Comparison of ENCODE assay signal across 11 mouse cellular contexts in genomic region chr15:101160591-101160990, GRCm38 (mm10). TPM values are rescaled to one million over a fixed set of nuclear protein-coding genes. Genes with fewer than 3 reads are reported as not detected.
DNase-seq lines count a peak whose midpoint lies in the region; ATAC-seq lines count a peak whose summit lies in the region.
"Had no signal": no experiment of that assay in that cellular context is flagged by ENCODE, and none has a peak within 500 bp of the region (broad histone marks: within the 10 kb centered on the region; RNA-seq: fewer than 3 reads in every experiment).

No protein-coding gene starts in this region.

- H3K9me3 ChIP-seq in kidney, embryonic 15.5 days (replicated peaks): no peaks in the 10 kb centered on the region
- no peaks in the 10 kb centered on the region for H3K9me3 ChIP-seq in forebrain, embryonic 15.5 days
- 0 out of 2 replicates have a peak, but pooled peaks cover 3% of the 10 kb centered on the region for H3K9me3 ChIP-seq in limb, embryonic 11.5 days (ENCODE audit: control insufficient read depth, low read length)
- peaks cover 10% of the 10 kb centered on the region for H3K9me3 ChIP-seq in heart, embryonic 12.5 days (replicated peaks)
- H3K9me3 ChIP-seq: lung, embryonic 15.5 days had no signal

- H3K36me3 ChIP-seq in kidney, embryonic 15.5 days: no peaks in the 10 kb centered on the region
- H3K36me3 ChIP-seq in forebrain, embryonic 15.5 days: no peaks in the 10 kb centered on the region
- H3K36me3 ChIP-seq in limb, embryonic 11.5 days (ENCODE audit: control insufficient read depth, insufficient read depth, low read length): no peaks in the 10 kb centered on the region
- no peaks in the 10 kb centered on the region for H3K36me3 ChIP-seq in heart, embryonic 12.5 days
- H3K36me3 ChIP-seq: lung, embryonic 15.5 days had no signal

- H3K27me3 ChIP-seq in kidney, embryonic 15.5 days: no peaks in the 10 kb centered on the region
- H3K27me3 ChIP-seq in forebrain, embryonic 15.5 days: no peaks in the 10 kb centered on the region
- H3K27me3 ChIP-seq in limb, embryonic 11.5 days (ENCODE audit: control insufficient read depth, insufficient read depth, low read length): no peaks in the 10 kb centered on the region
- H3K27me3 ChIP-seq in heart, embryonic 12.5 days (replicated peaks): 0 out of 2 replicates have a peak, but pooled peaks cover under 1% of the 10 kb centered on the region
- H3K27me3 ChIP-seq: lung, embryonic 15.5 days had no signal

- H3K4me3 ChIP-seq in kidney, embryonic 15.5 days (replicated peaks): no peak overlapping the region
- H3K4me3 ChIP-seq in forebrain, embryonic 15.5 days: no peak overlapping the region
- H3K4me3 ChIP-seq in limb, embryonic 11.5 days (ENCODE audit: low read depth, low read length): no peak overlapping the region
- no peak overlapping the region for H3K4me3 ChIP-seq in heart, embryonic 12.5 days
- H3K4me3 ChIP-seq: lung, embryonic 15.5 days had no signal

- no peak overlapping the region for H3K4me2 ChIP-seq in kidney, embryonic 15.5 days
- H3K4me2 ChIP-seq in forebrain, embryonic 15.5 days (replicated peaks): peak overlapping the region; percentile 1
- peak overlapping the region; percentile 5; the same call in 1 of the 2 replicates for H3K4me2 ChIP-seq in limb, embryonic 11.5 days (ENCODE audit: low read depth, severe bottlenecking)
- no peak overlapping the region for H3K4me2 ChIP-seq in heart, embryonic 12.5 days
- H3K4me2 ChIP-seq: lung, embryonic 15.5 days had no signal

- ATAC-seq in kidney, embryonic 15.5 days (replicated peaks; ENCODE audit: low FRiP score): peak; percentile 27; the same call in 1 of the 2 replicates
- ATAC-seq in forebrain, embryonic 15.5 days (replicated peaks): peak; percentile 77
- ATAC-seq in limb, embryonic 11.5 days (ENCODE audit: insufficient number of reproducible peaks, low FRiP score, low TSS enrichment, low read depth): peak; percentile 57; the same call in 1 of the 2 replicates
- ATAC-seq in heart, embryonic 12.5 days (ENCODE audit: insufficient number of reproducible peaks, low FRiP score): no peak

- H3K9ac ChIP-seq in kidney, embryonic 15.5 days: no peak overlapping the region
- no peak overlapping the region for H3K9ac ChIP-seq in forebrain, embryonic 15.5 days (replicated peaks)
- no peak overlapping the region for H3K9ac ChIP-seq in limb, embryonic 11.5 days (ENCODE audit: low read length)
- H3K9ac ChIP-seq in heart, embryonic 12.5 days: no peak overlapping the region
- H3K9ac ChIP-seq: lung, embryonic 15.5 days had no signal

- WGBS in kidney, embryonic 15.5 days: 13% methylated on average over 7 of the region's 7 CpGs
- 6% methylated on average over 7 of the region's 7 CpGs for WGBS in forebrain, embryonic 15.5 days
- 15% methylated on average over 7 of the region's 7 CpGs for WGBS in limb, embryonic 11.5 days
- 30% methylated on average over 7 of the region's 7 CpGs for WGBS in heart, embryonic 12.5 days

- H3K27ac ChIP-seq in kidney, embryonic 15.5 days: no peak overlapping the region
- H3K27ac ChIP-seq in forebrain, embryonic 15.5 days (replicated peaks): peak overlapping the region; percentile 82
- H3K27ac ChIP-seq in limb, embryonic 11.5 days (replicated peaks; ENCODE audit: low read depth, low read length): peak overlapping the region; percentile 56
- no peak overlapping the region for H3K27ac ChIP-seq in heart, embryonic 12.5 days (ENCODE audit: poor library complexity, severe bottlenecking)
- H3K27ac ChIP-seq: lung, embryonic 15.5 days had no signal

- peaks cover 48% of the 10 kb centered on the region for H3K4me1 ChIP-seq in kidney, embryonic 15.5 days
- H3K4me1 ChIP-seq in forebrain, embryonic 15.5 days: peaks cover 50% of the 10 kb centered on the region
- peaks cover 17% of the 10 kb centered on the region; the same call in 1 of the 2 replicates for H3K4me1 ChIP-seq in limb, embryonic 11.5 days (ENCODE audit: control insufficient read depth, insufficient read depth, low read length)
- H3K4me1 ChIP-seq in heart, embryonic 12.5 days (replicated peaks): peaks cover 36% of the 10 kb centered on the region

- no peak for DNase-seq in kidney, adult 18-20 months
- peak; percentile 78 for DNase-seq in limb, embryonic 11.5 days (ENCODE audit: low spot score)
- DNase-seq in right cerebral cortex, postnatal 10 days (ENCODE audit: low spot score in 2 of 2): peak; percentile 90 to 92
- DNase-seq in B cell, adult 2 months: no peak
- no peak for DNase-seq in adrenal gland, postnatal 10 days
- DNase-seq: spleen, adult 18-20 months had no signal

RNA-seq across cellular contexts. Expression of gene Acvr1b, which starts 13.3 kb away (rescaled TPM):
- polyA plus RNA-seq in kidney, embryonic 15.5 days (2015; fragmentation: Nextera tagmentation; extraction: Ambion mirVana): 6.2 and 6.4 TPM in 2 replicates
- 22.6 and 22.8 TPM in 2 replicates for polyA plus RNA-seq in forebrain, embryonic 15.5 days (2015; fragmentation: Nextera tagmentation; extraction: Ambion mirVana)
- 8.0 and 9.4 TPM in 2 replicates for polyA plus RNA-seq in limb, embryonic 11.5 days (2014; fragmentation: Nextera tagmentation; extraction: Ambion mirVana)
- 6.8 TPM in 2 replicates for polyA plus RNA-seq in heart, embryonic 12.5 days (2016; fragmentation: Nextera tagmentation; extraction: Ambion mirVana)
- 10 to 100 TPM; 10.8 to 13.4 TPM for total RNA-seq in adrenal gland, postnatal 10 days (2021)

RNA-seq across cellular contexts. Expression of gene Acvrl1, which starts 32.3 kb away (rescaled TPM):
- polyA plus RNA-seq in kidney, embryonic 15.5 days (2015; fragmentation: Nextera tagmentation; extraction: Ambion mirVana): 17.2 and 18.4 TPM in 2 replicates
- polyA plus RNA-seq in forebrain, embryonic 15.5 days (2015; fragmentation: Nextera tagmentation; extraction: Ambion mirVana): 6.5 and 6.7 TPM in 2 replicates
- 3.8 and 5.0 TPM in 2 replicates for polyA plus RNA-seq in limb, embryonic 11.5 days (2014; fragmentation: Nextera tagmentation; extraction: Ambion mirVana)
- polyA plus RNA-seq in heart, embryonic 12.5 days (2016; fragmentation: Nextera tagmentation; extraction: Ambion mirVana): 3.1 and 3.6 TPM in 2 replicates
- total RNA-seq in adrenal gland, postnatal 10 days (2021): 10 to 100 TPM; 19.5 to 19.8 TPM

RNA-seq across cellular contexts. Expression of gene Ankrd33, which starts 45.0 kb away (rescaled TPM):
- polyA plus RNA-seq in kidney, embryonic 15.5 days (2015; fragmentation: Nextera tagmentation; extraction: Ambion mirVana): not detected in 2 replicates
- not detected in 2 replicates for polyA plus RNA-seq in forebrain, embryonic 15.5 days (2015; fragmentation: Nextera tagmentation; extraction: Ambion mirVana)
- not detected in 2 replicates for polyA plus RNA-seq in limb, embryonic 11.5 days (2014; fragmentation: Nextera tagmentation; extraction: Ambion mirVana)
- polyA plus RNA-seq in heart, embryonic 12.5 days (2016; fragmentation: Nextera tagmentation; extraction: Ambion mirVana): not detected in 2 replicates
- under 1 TPM; 0.24 to 0.33 TPM for total RNA-seq in adrenal gland, postnatal 10 days (2021)
- total RNA-seq: hematopoietic stem cell, adult 5-6 weeks had no signal
- polyA plus RNA-seq: lung, embryonic 15.5 days had no signal

Comparison
In these comparisons a context has a peak if more than half of its experiments do, and no peak if none do; other contexts are left out.
1. H3K27ac ChIP-seq: peak in forebrain, embryonic 15.5 days (single experiment) and limb, embryonic 11.5 days (single experiment); none in kidney, embryonic 15.5 days (single experiment) and heart, embryonic 12.5 days (single experiment).
2. H3K4me2 ChIP-seq: peak in forebrain, embryonic 15.5 days (single experiment) and limb, embryonic 11.5 days (single experiment); none in kidney, embryonic 15.5 days (single experiment) and heart, embryonic 12.5 days (single experiment).
3. DNase-seq: peak in limb, embryonic 11.5 days (single experiment) and right cerebral cortex, postnatal 10 days (2 of 2); none in kidney, adult 18-20 months (single experiment), B cell, adult 2 months (0 of 2) and adrenal gland, postnatal 10 days (single experiment).